8 mouse cellular contexts compared by ENCODE assay signal in genomic region chr19:26606321-26607155, GRCm38 (mm10). TPM values are rescaled to one million over a fixed set of nuclear protein-coding genes. Genes with fewer than 3 reads are reported as not detected.
A peak's percentile ranks its signal among the peaks of the same experiment; 100 is the strongest.
DNase-seq lines count a peak whose midpoint lies in the region; ATAC-seq and TF ChIP-seq lines count a peak whose summit lies in the region.

No protein-coding gene starts in this region.

- H3K36me3 ChIP-seq in embryonic facial prominence, embryonic 15.5 days = no peaks in the 10 kb centered on the region
- H3K36me3 ChIP-seq in heart, embryonic 13.5 days = no peaks in the 10 kb centered on the region
- H3K36me3 ChIP-seq in kidney, postnatal 0 days (ENCODE audit: insufficient read depth, low read length) = no peaks in the 10 kb centered on the region
- H3K36me3 ChIP-seq in liver, embryonic 15.5 days (replicated peaks) = no peaks in the 10 kb centered on the region
- no peaks in the 10 kb centered on the region for H3K36me3 ChIP-seq in stomach, embryonic 14.5 days (ENCODE audit: control insufficient read depth, insufficient read depth, low read length)

- peak overlapping the region; percentile 64 for H3K9ac ChIP-seq in embryonic facial prominence, embryonic 15.5 days
- peak overlapping the region; percentile 87 for H3K9ac ChIP-seq in heart, embryonic 13.5 days
- H3K9ac ChIP-seq in kidney, postnatal 0 days (ENCODE audit: low read depth, low read length) = peak overlapping the region; percentile 74
- H3K9ac ChIP-seq in liver, embryonic 15.5 days = peak overlapping the region; percentile 46
- peak overlapping the region; percentile 74; the same call in 1 of the 2 replicates for H3K9ac ChIP-seq in stomach, embryonic 14.5 days (replicated peaks; ENCODE audit: low read depth, low read length)

- H3K27ac ChIP-seq in embryonic facial prominence, embryonic 15.5 days (replicated peaks) = peak overlapping the region; percentile 96
- H3K27ac ChIP-seq in heart, embryonic 13.5 days (replicated peaks) = peak overlapping the region; percentile 96
- peak overlapping the region; percentile 69 for H3K27ac ChIP-seq in kidney, postnatal 0 days
- peak overlapping the region; percentile 64; the same call in 1 of the 2 replicates for H3K27ac ChIP-seq in liver, embryonic 15.5 days (replicated peaks)
- peak overlapping the region; percentile 78; the same call in 1 of the 2 replicates for H3K27ac ChIP-seq in stomach, embryonic 14.5 days (ENCODE audit: low read length)

- H3K4me2 ChIP-seq in embryonic facial prominence, embryonic 15.5 days (replicated peaks) = peak overlapping the region; percentile 93
- peak overlapping the region; percentile 100 for H3K4me2 ChIP-seq in heart, embryonic 13.5 days
- peak overlapping the region; percentile 89 for H3K4me2 ChIP-seq in kidney, postnatal 0 days (ENCODE audit: low read length)
- peak overlapping the region; percentile 94 for H3K4me2 ChIP-seq in liver, embryonic 15.5 days
- H3K4me2 ChIP-seq in stomach, embryonic 14.5 days (replicated peaks; ENCODE audit: low read depth, low read length) = peak overlapping the region; percentile 95

- peak; percentile 36; the same call in 1 of the 2 replicates for TF ChIP-seq CTCF in kidney, postnatal 0 days (IDR thresholded peaks at IDR 0.05; ENCODE audit: low read depth)

- H3K27me3 ChIP-seq in embryonic facial prominence, embryonic 15.5 days = no peaks in the 10 kb centered on the region
- 0 out of 2 replicates have a peak, but pooled peaks cover 10% of the 10 kb centered on the region for H3K27me3 ChIP-seq in heart, embryonic 13.5 days (replicated peaks)
- no peaks in the 10 kb centered on the region for H3K27me3 ChIP-seq in kidney, postnatal 0 days (ENCODE audit: insufficient read depth, low read length)
- peaks cover 73% of the 10 kb centered on the region for H3K27me3 ChIP-seq in liver, embryonic 15.5 days
- H3K27me3 ChIP-seq in stomach, embryonic 14.5 days (ENCODE audit: control insufficient read depth, insufficient read depth, low read length) = no peaks in the 10 kb centered on the region

- H3K9me3 ChIP-seq in embryonic facial prominence, embryonic 15.5 days (replicated peaks) = no peaks in the 10 kb centered on the region
- H3K9me3 ChIP-seq in heart, embryonic 13.5 days = no peaks in the 10 kb centered on the region
- H3K9me3 ChIP-seq in kidney, postnatal 0 days (replicated peaks; ENCODE audit: low read length) = no peaks in the 10 kb centered on the region
- H3K9me3 ChIP-seq in liver, embryonic 15.5 days (replicated peaks) = no peaks in the 10 kb centered on the region
- no peaks in the 10 kb centered on the region for H3K9me3 ChIP-seq in stomach, embryonic 14.5 days (ENCODE audit: control insufficient read depth, low read depth, low read length)

- ATAC-seq in embryonic facial prominence, embryonic 15.5 days (ENCODE audit: insufficient number of reproducible peaks, low FRiP score, low TSS enrichment, low read depth) = peak; percentile 17; the same call in 1 of the 2 replicates
- peak; percentile 22; the same call in 1 of the 2 replicates for ATAC-seq in heart, embryonic 13.5 days (ENCODE audit: extremely low read depth, insufficient number of reproducible peaks, low FRiP score, low TSS enrichment)
- ATAC-seq in kidney, postnatal 0 days (replicated peaks; ENCODE audit: low FRiP score, low read depth) = peak; percentile 48
- ATAC-seq in liver, embryonic 15.5 days (ENCODE audit: insufficient read depth) = peak; percentile 20; the same call in 1 of the 2 replicates
- peak; percentile 39; the same call in 1 of the 2 replicates for ATAC-seq in stomach, embryonic 14.5 days (ENCODE audit: insufficient number of reproducible peaks, insufficient read depth, low FRiP score, low read depth)

- H3K4me3 ChIP-seq in embryonic facial prominence, embryonic 15.5 days (replicated peaks) = peak overlapping the region; percentile 79
- H3K4me3 ChIP-seq in heart, embryonic 13.5 days = peak overlapping the region; percentile 83
- H3K4me3 ChIP-seq in kidney, postnatal 0 days (replicated peaks; ENCODE audit: low read depth, low read length) = peak overlapping the region; percentile 82
- peak overlapping the region; percentile 65 for H3K4me3 ChIP-seq in liver, embryonic 15.5 days (replicated peaks)
- peak overlapping the region; percentile 80 for H3K4me3 ChIP-seq in stomach, embryonic 14.5 days (ENCODE audit: low read depth, low read length)

- peaks cover 15% of the 10 kb centered on the region for H3K4me1 ChIP-seq in embryonic facial prominence, embryonic 15.5 days
- peaks cover 16% of the 10 kb centered on the region for H3K4me1 ChIP-seq in heart, embryonic 13.5 days
- H3K4me1 ChIP-seq in kidney, postnatal 0 days (replicated peaks; ENCODE audit: insufficient read depth, low read length) = peaks cover 16% of the 10 kb centered on the region; the same call in 1 of the 2 replicates
- peaks cover 32% of the 10 kb centered on the region for H3K4me1 ChIP-seq in liver, embryonic 15.5 days (replicated peaks)
- H3K4me1 ChIP-seq in stomach, embryonic 14.5 days (ENCODE audit: control insufficient read depth, insufficient read depth, low read length) = 0 out of 2 replicates have a peak, but pooled peaks cover 5% of the 10 kb centered on the region

- WGBS in embryonic facial prominence, embryonic 15.5 days = under 1% methylated on average over 57 of the region's 63 CpGs
- under 1% methylated on average over 60 of the region's 63 CpGs for WGBS in heart, embryonic 13.5 days
- 1% methylated on average over 55 of the region's 63 CpGs for WGBS in kidney, postnatal 0 days
- under 1% methylated on average over 60 of the region's 63 CpGs for WGBS in liver, embryonic 15.5 days (ENCODE audit: insufficient replicate concordance)
- under 1% methylated on average over 58 of the region's 63 CpGs for WGBS in stomach, embryonic 14.5 days

- DNase-seq in 3T3-L1 (ENCODE audit: low read depth, low spot score) = peak; percentile 13
- DNase-seq in adrenal gland, postnatal 14 days = peak; percentile 81
- peak; percentile 69 for DNase-seq in kidney, postnatal 0 days (ENCODE audit: low spot score)
- DNase-seq in neural tube, embryonic 10.5 days (ENCODE audit: extremely low spot score, low spot score) = peak; percentile 66

RNA-seq across cellular contexts. Expression of gene Smarca2, which starts 1.7 kb away (rescaled TPM):
- 74.6 and 80.2 TPM in 2 replicates for total RNA-seq in adrenal gland, postnatal 14 days (2021)
- polyA plus RNA-seq in embryonic facial prominence, embryonic 15.5 days (2015; fragmentation: Nextera tagmentation; extraction: Ambion mirVana) = 75.4 and 81.9 TPM in 2 replicates
- polyA plus RNA-seq in heart, embryonic 13.5 days (2015; fragmentation: Nextera tagmentation; extraction: Ambion mirVana) = 25.8 and 27.4 TPM in 2 replicates
- polyA plus RNA-seq in kidney, postnatal 0 days (2015; fragmentation: Nextera tagmentation; extraction: Ambion mirVana) = 36.1 and 41.4 TPM in 2 replicates
- polyA plus RNA-seq in liver, embryonic 15.5 days (2015; fragmentation: Nextera tagmentation; extraction: Ambion mirVana) = 3.7 and 5.1 TPM in 2 replicates
- 66.1 and 68.9 TPM in 2 replicates for polyA plus RNA-seq in stomach, embryonic 14.5 days (2014; fragmentation: Nextera tagmentation; extraction: Ambion mirVana)

Comparison
In these comparisons a context has a peak if more than half of its experiments do, and no peak if none do; other contexts are left out.
1. Peak in every context shown above with its lines: DNase-seq, ATAC-seq, H3K4me3 ChIP-seq and H3K27ac ChIP-seq.
2. DNase-seq: peak in every context shown above with its lines; median percentile 81 in adrenal gland, postnatal 14 days; 69 in kidney, postnatal 0 days; 66 in neural tube, embryonic 10.5 days; 13 in 3T3-L1.